Mouse (Mus musculus): ENCODE results near the gene Sh3gl1. TPM values are rescaled to one million over a fixed set of nuclear protein-coding genes. Genes with fewer than 3 reads are reported as not detected.

The Sh3gl1 gene
- total and polyA plus RNA-seq, 3 experiments = 29.3 to 39.0 (median 38.0) TPM

Other genes with a start within 250 kb of the Sh3gl1 start
Only the 20 nearest of the 21 such genes appear.
- gene Zfp119a, start 157.7 kb downstream of the Sh3gl1 start, total RNA-seq (2012; rRNA removed) = 3.7 and 4.1 TPM in 2 replicates
- gene Zfp119a, start 157.7 kb downstream of the Sh3gl1 start, total RNA-seq (2014; rRNA removed) = 8.3 and 8.8 TPM in 2 replicates
- 3.7 and 4.1 TPM in 2 replicates for gene Zfp119a, start 157.7 kb downstream of the Sh3gl1 start, polyA plus RNA-seq (2012; ENCODE audit: insufficient read length, low read depth)
- gene Zfp959, start 144.5 kb downstream of the Sh3gl1 start, total RNA-seq (2012; rRNA removed) = 7.7 and 9.6 TPM in 2 replicates
- 21.4 and 24.5 TPM in 2 replicates for gene Zfp959, start 144.5 kb downstream of the Sh3gl1 start, total RNA-seq (2014; rRNA removed)
- 7.8 and 8.0 TPM in 2 replicates for gene Zfp959, start 144.5 kb downstream of the Sh3gl1 start, polyA plus RNA-seq (2012; ENCODE audit: insufficient read length, low read depth)
- gene Zfp119b, start 87.1 kb downstream of the Sh3gl1 start, total RNA-seq (2012; rRNA removed) = 6.1 and 6.5 TPM in 2 replicates
- gene Zfp119b, start 87.1 kb downstream of the Sh3gl1 start, total RNA-seq (2014; rRNA removed) = 13.6 and 18.0 TPM in 2 replicates
- 3.1 and 3.9 TPM in 2 replicates for gene Zfp119b, start 87.1 kb downstream of the Sh3gl1 start, polyA plus RNA-seq (2012; ENCODE audit: insufficient read length, low read depth)
- 102 and 207 TPM in 2 replicates for gene Ebi3, start 84.0 kb downstream of the Sh3gl1 start, total RNA-seq (2012; rRNA removed)
- gene Ebi3, start 84.0 kb downstream of the Sh3gl1 start, total RNA-seq (2014; rRNA removed) = 55.0 and 60.3 TPM in 2 replicates
- gene Ebi3, start 84.0 kb downstream of the Sh3gl1 start, polyA plus RNA-seq (2012; ENCODE audit: insufficient read length, low read depth) = 87.6 and 105 TPM in 2 replicates
- gene Yju2, start 77.5 kb downstream of the Sh3gl1 start, total RNA-seq (2012; rRNA removed) = 10.1 and 10.7 TPM in 2 replicates
- 11.2 and 12.9 TPM in 2 replicates for gene Yju2, start 77.5 kb downstream of the Sh3gl1 start, total RNA-seq (2014; rRNA removed)
- gene Yju2, start 77.5 kb downstream of the Sh3gl1 start, polyA plus RNA-seq (2012; ENCODE audit: insufficient read length, low read depth) = 14.4 and 15.8 TPM in 2 replicates
- gene Shd, start 66.2 kb downstream of the Sh3gl1 start, total RNA-seq (2012; rRNA removed) = 0.21 and 0.47 TPM in 2 replicates
- 0.46 TPM in 1 of 2 replicates, not detected in the other for gene Shd, start 66.2 kb downstream of the Sh3gl1 start, total RNA-seq (2014; rRNA removed)
- 0.85 and 0.87 TPM in 2 replicates for gene Shd, start 66.2 kb downstream of the Sh3gl1 start, polyA plus RNA-seq (2012; ENCODE audit: insufficient read length, low read depth)
- gene Fsd1, start 50.1 kb downstream of the Sh3gl1 start, total RNA-seq (2012; rRNA removed) = 0.21 and 0.50 TPM in 2 replicates
- gene Fsd1, start 50.1 kb downstream of the Sh3gl1 start, total RNA-seq (2014; rRNA removed) = not detected in 2 replicates
- not detected in 2 replicates for gene Fsd1, start 50.1 kb downstream of the Sh3gl1 start, polyA plus RNA-seq (2012; ENCODE audit: insufficient read length, low read depth)
- 2.2 and 3.2 TPM in 2 replicates for gene Stap2, start 31.1 kb downstream of the Sh3gl1 start, total RNA-seq (2012; rRNA removed)
- 0.41 and 0.52 TPM in 2 replicates for gene Stap2, start 31.1 kb downstream of the Sh3gl1 start, total RNA-seq (2014; rRNA removed)
- 0.51 and 0.91 TPM in 2 replicates for gene Stap2, start 31.1 kb downstream of the Sh3gl1 start, polyA plus RNA-seq (2012; ENCODE audit: insufficient read length, low read depth)
- gene Mpnd, start 30.9 kb downstream of the Sh3gl1 start, total RNA-seq (2012; rRNA removed) = 38.9 and 55.1 TPM in 2 replicates
- 23.4 and 24.5 TPM in 2 replicates for gene Mpnd, start 30.9 kb downstream of the Sh3gl1 start, total RNA-seq (2014; rRNA removed)
- gene Mpnd, start 30.9 kb downstream of the Sh3gl1 start, polyA plus RNA-seq (2012; ENCODE audit: insufficient read length, low read depth) = 25.3 and 26.8 TPM in 2 replicates
- gene Chaf1a, start 3.8 kb upstream of the Sh3gl1 start, total RNA-seq (2012; rRNA removed) = 39.3 and 55.0 TPM in 2 replicates
- gene Chaf1a, start 3.8 kb upstream of the Sh3gl1 start, total RNA-seq (2014; rRNA removed) = 18.4 and 18.6 TPM in 2 replicates
- gene Chaf1a, start 3.8 kb upstream of the Sh3gl1 start, polyA plus RNA-seq (2012; ENCODE audit: insufficient read length, low read depth) = 97.1 and 135 TPM in 2 replicates
- 26.8 and 27.8 TPM in 2 replicates for gene Ubxn6, start 38.4 kb upstream of the Sh3gl1 start, total RNA-seq (2012; rRNA removed)
- 23.9 and 29.1 TPM in 2 replicates for gene Ubxn6, start 38.4 kb upstream of the Sh3gl1 start, total RNA-seq (2014; rRNA removed)
- 24.6 and 26.9 TPM in 2 replicates for gene Ubxn6, start 38.4 kb upstream of the Sh3gl1 start, polyA plus RNA-seq (2012; ENCODE audit: insufficient read length, low read depth)
- 68.9 and 79.9 TPM in 2 replicates for gene Hdgfl2, start 43.0 kb upstream of the Sh3gl1 start, total RNA-seq (2012; rRNA removed)
- gene Hdgfl2, start 43.0 kb upstream of the Sh3gl1 start, total RNA-seq (2014; rRNA removed) = 35.3 and 41.1 TPM in 2 replicates
- gene Hdgfl2, start 43.0 kb upstream of the Sh3gl1 start, polyA plus RNA-seq (2012; ENCODE audit: insufficient read length, low read depth) = 93.6 and 126 TPM in 2 replicates
- 0.04 TPM in 2 replicates for gene Plin4, start 73.2 kb upstream of the Sh3gl1 start, total RNA-seq (2012; rRNA removed)
- not detected in 2 replicates for gene Plin4, start 73.2 kb upstream of the Sh3gl1 start, total RNA-seq (2014; rRNA removed)
- 0.04 TPM in 1 of 2 replicates, not detected in the other for gene Plin4, start 73.2 kb upstream of the Sh3gl1 start, polyA plus RNA-seq (2012; ENCODE audit: insufficient read length, low read depth)
- gene Plin5, start 81.0 kb upstream of the Sh3gl1 start, total RNA-seq (2012; rRNA removed) = 0.04 TPM in 1 of 2 replicates, not detected in the other
- gene Plin5, start 81.0 kb upstream of the Sh3gl1 start, total RNA-seq (2014; rRNA removed) = not detected in 2 replicates
- not detected in 2 replicates for gene Plin5, start 81.0 kb upstream of the Sh3gl1 start, polyA plus RNA-seq (2012; ENCODE audit: insufficient read length, low read depth)
- not detected in 2 replicates for gene Lrg1, start 85.4 kb upstream of the Sh3gl1 start, total RNA-seq (2012; rRNA removed)
- gene Lrg1, start 85.4 kb upstream of the Sh3gl1 start, total RNA-seq (2014; rRNA removed) = not detected in 2 replicates
- gene Lrg1, start 85.4 kb upstream of the Sh3gl1 start, polyA plus RNA-seq (2012; ENCODE audit: insufficient read length, low read depth) = not detected in 2 replicates
- 1.5 and 2.2 TPM in 2 replicates for gene Sema6b, start 103.7 kb upstream of the Sh3gl1 start, total RNA-seq (2012; rRNA removed)
- 0.71 and 0.78 TPM in 2 replicates for gene Sema6b, start 103.7 kb upstream of the Sh3gl1 start, total RNA-seq (2014; rRNA removed)
- gene Sema6b, start 103.7 kb upstream of the Sh3gl1 start, polyA plus RNA-seq (2012; ENCODE audit: insufficient read length, low read depth) = 1.3 TPM in 2 replicates
- gene Tnfaip8l1, start 125.8 kb upstream of the Sh3gl1 start, total RNA-seq (2012; rRNA removed) = 1.9 and 2.4 TPM in 2 replicates
- 2.0 and 2.6 TPM in 2 replicates for gene Tnfaip8l1, start 125.8 kb upstream of the Sh3gl1 start, total RNA-seq (2014; rRNA removed)
- 1.6 and 1.9 TPM in 2 replicates for gene Tnfaip8l1, start 125.8 kb upstream of the Sh3gl1 start, polyA plus RNA-seq (2012; ENCODE audit: insufficient read length, low read depth)
- 101 and 106 TPM in 2 replicates for gene Mydgf, start 147.3 kb upstream of the Sh3gl1 start, total RNA-seq (2012; rRNA removed)
- 85.0 and 85.5 TPM in 2 replicates for gene Mydgf, start 147.3 kb upstream of the Sh3gl1 start, total RNA-seq (2014; rRNA removed)
- 61.1 and 76.0 TPM in 2 replicates for gene Mydgf, start 147.3 kb upstream of the Sh3gl1 start, polyA plus RNA-seq (2012; ENCODE audit: insufficient read length, low read depth)
- 23.0 and 23.5 TPM in 2 replicates for gene Dpp9, start 182.3 kb upstream of the Sh3gl1 start, total RNA-seq (2012; rRNA removed)
- gene Dpp9, start 182.3 kb upstream of the Sh3gl1 start, total RNA-seq (2014; rRNA removed) = 13.5 and 13.8 TPM in 2 replicates
- 34.9 and 37.9 TPM in 2 replicates for gene Dpp9, start 182.3 kb upstream of the Sh3gl1 start, polyA plus RNA-seq (2012; ENCODE audit: insufficient read length, low read depth)
- 26.0 and 28.0 TPM in 2 replicates for gene Fem1a, start 220.2 kb upstream of the Sh3gl1 start, total RNA-seq (2012; rRNA removed)
- 14.9 and 17.5 TPM in 2 replicates for gene Fem1a, start 220.2 kb upstream of the Sh3gl1 start, total RNA-seq (2014; rRNA removed)
- gene Fem1a, start 220.2 kb upstream of the Sh3gl1 start, polyA plus RNA-seq (2012; ENCODE audit: insufficient read length, low read depth) = 14.7 and 16.6 TPM in 2 replicates